Mouse (Mus musculus): Measurements from ENCODE around the gene Ski. TPM values are rescaled to one million over a fixed set of nuclear protein-coding genes. Genes with fewer than 3 reads are reported as not detected.

Ski gene
- polyA plus RNA-seq, 1 experiment from 2014 or later = 44.6 TPM

- no peak overlapping the region for H3K4me3 ChIP-seq (ENCODE audit: inconsistent target)
- H3K36me3 ChIP-seq (ENCODE audit: inconsistent target) = peaks cover 5% of the 10 kb centered on the region; the same call in 1 of the 2 replicates
- no peak overlapping the region for H3K27ac ChIP-seq
- 64% methylated on average over 6 of the region's 6 CpGs for WGBS (ENCODE audit: missing documents)
- peaks cover 98% of the 10 kb centered on the region for H3K79me2 ChIP-seq (ENCODE audit: inconsistent target)
These were observed 57.8 kb downstream of the Ski start for GRCm38 (mm10) chr4:155164550-155164949.

GRCm38 (mm10) chr4:155163685-155164084, 58.7 kb downstream of the Ski start:
- 76% methylated on average over 8 of the region's 8 CpGs for WGBS (ENCODE audit: missing documents)
- H3K4me3 ChIP-seq (ENCODE audit: inconsistent target) = no peak overlapping the region
- H3K27ac ChIP-seq = no peak overlapping the region

GRCm38 (mm10) chr4:155163320-155163651, 59.1 kb downstream of the Ski start:
- Histone ChIP-seq H3K4me3 (ENCODE audit: inconsistent target) (no peak overlapping the region), H3K27ac (peak overlapping the region; percentile 60), H3K36me3 (ENCODE audit: inconsistent target) (peaks cover 18% of the 10 kb centered on the region; the same call in 1 of the 2 replicates), H3K79me2 (ENCODE audit: inconsistent target) (peaks cover 97% of the 10 kb centered on the region)
- 25% methylated on average over 4 of the region's 4 CpGs for WGBS (ENCODE audit: missing documents)

More at GRCm38 (mm10) chr4:155163685-155164084, 58.7 kb downstream of the Ski start:
- H3K36me3 ChIP-seq (ENCODE audit: inconsistent target) = peaks cover 14% of the 10 kb centered on the region; the same call in 1 of the 2 replicates
- H3K79me2 ChIP-seq (ENCODE audit: inconsistent target) = peaks cover 98% of the 10 kb centered on the region

GRCm38 (mm10) chr4:155162433-155163319, 59.7 kb downstream of the Ski start:
- Histone ChIP-seq H3K36me3 (ENCODE audit: inconsistent target) (peaks cover 22% of the 10 kb centered on the region; the same call in 1 of the 2 replicates), H3K4me3 (ENCODE audit: inconsistent target) (no peak overlapping the region), H3K27ac (peak overlapping the region; percentile 60), H3K79me2 (ENCODE audit: inconsistent target) (peaks cover 91% of the 10 kb centered on the region)
- 14% methylated on average over 7 of the region's 7 CpGs for WGBS (ENCODE audit: missing documents)

- 96% methylated on average over 8 of the region's 8 CpGs for WGBS (ENCODE audit: missing documents)
- H3K36me3 ChIP-seq (ENCODE audit: inconsistent target) = peaks cover 40% of the 10 kb centered on the region; the same call in 1 of the 2 replicates
- H3K79me2 ChIP-seq (ENCODE audit: inconsistent target) = peaks cover 50% of the 10 kb centered on the region
- no peak overlapping the region for H3K4me3 ChIP-seq (ENCODE audit: inconsistent target)
- no peak overlapping the region for H3K27ac ChIP-seq
These were observed 63.9 kb downstream of the Ski start for GRCm38 (mm10) chr4:155158543-155158917.

- H3K27ac ChIP-seq = no peak overlapping the region
- no peak overlapping the region for H3K4me3 ChIP-seq (ENCODE audit: inconsistent target)
- H3K36me3 ChIP-seq (ENCODE audit: inconsistent target) = peaks cover 40% of the 10 kb centered on the region; the same call in 1 of the 2 replicates
- peaks cover 45% of the 10 kb centered on the region for H3K79me2 ChIP-seq (ENCODE audit: inconsistent target)
- 96% methylated on average over 27 of the region's 27 CpGs for WGBS (ENCODE audit: missing documents)
These were observed 64.4 kb downstream of the Ski start for GRCm38 (mm10) chr4:155157871-155158542.

GRCm38 (mm10) chr4:155156734-155157133, 65.7 kb downstream of the Ski start:
- Histone ChIP-seq H3K4me3 (ENCODE audit: inconsistent target) (no peak overlapping the region), H3K79me2 (ENCODE audit: inconsistent target) (peaks cover 34% of the 10 kb centered on the region), H3K36me3 (ENCODE audit: inconsistent target) (peaks cover 40% of the 10 kb centered on the region; the same call in 1 of the 2 replicates), H3K27ac (no peak overlapping the region)
- 94% methylated on average over 13 of the region's 17 CpGs for WGBS (ENCODE audit: missing documents)

- Histone ChIP-seq H3K27ac (no peak overlapping the region), H3K36me3 (ENCODE audit: inconsistent target) (peaks cover 39% of the 10 kb centered on the region; the same call in 1 of the 2 replicates), H3K79me2 (ENCODE audit: inconsistent target) (peaks cover 16% of the 10 kb centered on the region), H3K4me3 (ENCODE audit: inconsistent target) (no peak overlapping the region)
- 81% methylated on average over 11 of the region's 11 CpGs for WGBS (ENCODE audit: missing documents)
These were observed 67.4 kb downstream of the Ski start for GRCm38 (mm10) chr4:155154986-155155385.

- WGBS (ENCODE audit: missing documents) = 86% methylated on average over 3 of the region's 3 CpGs
- Histone ChIP-seq H3K4me3 (ENCODE audit: inconsistent target) (no peak overlapping the region), H3K36me3 (ENCODE audit: inconsistent target) (peaks cover 25% of the 10 kb centered on the region; the same call in 1 of the 2 replicates), H3K79me2 (ENCODE audit: inconsistent target) (peaks cover 2% of the 10 kb centered on the region; the same call in 1 of the 2 replicates), H3K27ac (no peak overlapping the region)
These were observed 68.9 kb downstream of the Ski start for GRCm38 (mm10) chr4:155153389-155154072.

GRCm38 (mm10) chr4:155152476-155152875, 69.9 kb downstream of the Ski start:
- Histone ChIP-seq H3K36me3 (ENCODE audit: inconsistent target) (peaks cover 16% of the 10 kb centered on the region; the same call in 1 of the 2 replicates), H3K27ac (no peak overlapping the region), H3K4me3 (ENCODE audit: inconsistent target) (no peak overlapping the region), H3K79me2 (ENCODE audit: inconsistent target) (no peaks in the 10 kb centered on the region; the same call in 1 of the 2 replicates)
- WGBS (ENCODE audit: missing documents) = 83% methylated on average over 4 of the region's 6 CpGs

GRCm38 (mm10) chr4:155151845-155152244, 70.5 kb downstream of the Ski start:
- Histone ChIP-seq H3K4me3 (ENCODE audit: inconsistent target) (no peak overlapping the region), H3K27ac (no peak overlapping the region), H3K79me2 (ENCODE audit: inconsistent target) (no peaks in the 10 kb centered on the region; the same call in 1 of the 2 replicates), H3K36me3 (ENCODE audit: inconsistent target) (peaks cover 14% of the 10 kb centered on the region; the same call in 1 of the 2 replicates)
- 58% methylated on average over 4 of the region's 4 CpGs for WGBS (ENCODE audit: missing documents)

GRCm38 (mm10) chr4:155151221-155151788, 71.1 kb downstream of the Ski start:
- Histone ChIP-seq H3K27ac (no peak overlapping the region), H3K4me3 (ENCODE audit: inconsistent target) (peak overlapping the region; percentile 20), H3K36me3 (ENCODE audit: inconsistent target) (peaks cover 13% of the 10 kb centered on the region; the same call in 1 of the 2 replicates), H3K79me2 (ENCODE audit: inconsistent target) (no peaks in the 10 kb centered on the region; the same call in 1 of the 2 replicates)
- WGBS (ENCODE audit: missing documents) = 34% methylated on average over 12 of the region's 12 CpGs

- WGBS (ENCODE audit: missing documents) = 11% methylated on average over 60 of the region's 73 CpGs
These were observed 71.9 kb downstream of the Ski start for GRCm38 (mm10) chr4:155150276-155151113.

More at GRCm38 (mm10) chr4:155150276-155151113, 71.9 kb downstream of the Ski start:
- Histone ChIP-seq H3K27ac (no peak overlapping the region), H3K79me2 (ENCODE audit: inconsistent target) (no peaks in the 10 kb centered on the region; the same call in 1 of the 2 replicates), H3K36me3 (ENCODE audit: inconsistent target) (peaks cover 5% of the 10 kb centered on the region; the same call in 1 of the 2 replicates), H3K4me3 (ENCODE audit: inconsistent target) (peak overlapping the region; percentile 20)
